Mouse (Mus musculus) midbrain, embryonic 11.5 days (tissue): ENCODE results near the gene Kcnj6. TPM values are rescaled to one million over a fixed set of nuclear protein-coding genes. Genes with fewer than 3 reads are reported as not detected.

ENCODE experiments used
- ATAC-seq: fragments of 200-750 bp; cut with Nextera tagmentation; 2 replicates; pipeline ENCODE4 v1.8.0; 2017; ENCODE audit warnings: moderate TSS enrichment, moderate library complexity; ENCODE audit not compliant: low FRiP score
- DNase-seq: peaks from one replicate; pipeline ENCODE4 v3.0.0; 2015; ENCODE audit warnings: low spot score; ENCODE audit errors: missing footprints
- H3K27ac ChIP-seq: fragments of 300-500 bp; sonication (generic); 2 replicates; pipeline ENCODE4 v1.5.1; 2014; ENCODE audit warnings: low read depth, low read length
- H3K27me3 ChIP-seq: fragments of 300-500 bp; sonication (generic); 2 replicates; pipeline ENCODE4 v1.6.1; 2014; ENCODE audit warnings: mild to moderate bottlenecking, low read length, moderate library complexity, mixed read lengths; ENCODE audit not compliant: control insufficient read depth, insufficient read depth
- H3K36me3 ChIP-seq: fragments of 300-500 bp; sonication (generic); 2 replicates; pipeline ENCODE4 v1.6.1; 2014; ENCODE audit warnings: mild to moderate bottlenecking, low read length, moderate library complexity, mixed read lengths; ENCODE audit not compliant: control insufficient read depth, insufficient read depth
- H3K4me1 ChIP-seq: fragments of 300-500 bp; sonication (generic); 2 replicates; pipeline ENCODE4 v1.6.1; 2014; ENCODE audit warnings: low read length; ENCODE audit not compliant: control insufficient read depth, insufficient read depth
- H3K4me2 ChIP-seq: fragments of 300-500 bp; sonication (generic); 2 replicates; pipeline ENCODE4 v1.6.1; 2014; ENCODE audit warnings: mild to moderate bottlenecking, moderate library complexity
- H3K4me3 ChIP-seq: fragments of 300-500 bp; sonication (generic); 2 replicates; pipeline ENCODE4 v1.5.1; 2014; ENCODE audit warnings: low read depth, low read length
- H3K9ac ChIP-seq: fragments of 300-500 bp; sonication (generic); 2 replicates; pipeline ENCODE4 v1.6.1; 2014; ENCODE audit warnings: low read length
- H3K9me3 ChIP-seq: fragments of 300-500 bp; sonication (generic); 2 replicates; pipeline ENCODE4 v1.6.1; 2016; ENCODE audit warnings: low read length; ENCODE audit not compliant: control insufficient read depth
- WGBS: fragments of 180-500 bp; shearing (Covaris S2); extraction: QIAGEN DNeasy Blood & Tissue Kit; methylation state at CpG from one replicate; pipeline ENCODE4 v1.1.7; 2014; 5-methylcytosine and 5-hydroxymethylcytosine counted together
- polyA plus RNA-seq: library from polyadenylated mRNA; unstranded; fragments of >200 nt; fragmentation: Nextera tagmentation; extraction: Ambion mirVana; gene quantifications from 2 replicates; pipeline ENCODE4 v1.2.1, GENCODE M21; 2014

Gene Kcnj6
- polyA plus RNA-seq, 1 experiment from 2014 or later: 0.15 TPM

- no peak overlapping the region for H3K27ac ChIP-seq
- no peak overlapping the region for H3K4me2 ChIP-seq
- H3K4me3 ChIP-seq: no peak overlapping the region
- H3K4me1 ChIP-seq: no peaks in the 10 kb centered on the region
- no peaks in the 10 kb centered on the region for H3K9me3 ChIP-seq
- no peak overlapping the region for H3K9ac ChIP-seq
- no peak for DNase-seq
- H3K27me3 ChIP-seq: no peaks in the 10 kb centered on the region
- ATAC-seq: no peak
- H3K36me3 ChIP-seq: no peaks in the 10 kb centered on the region
- 93% methylated on average over 6 of the region's 6 CpGs for WGBS
Measured at GRCm38 (mm10) chr16:94898832-94899231, 98.7 kb downstream of the Kcnj6 start.

GRCm38 (mm10) chr16:94892162-94892650 lies 105.3 kb downstream of the Kcnj6 start:
- 89% methylated on average over 4 of the region's 4 CpGs for WGBS
- no peaks in the 10 kb centered on the region for H3K4me1 ChIP-seq
- H3K27me3 ChIP-seq: no peaks in the 10 kb centered on the region
- H3K36me3 ChIP-seq: no peaks in the 10 kb centered on the region
- ATAC-seq: no peak
- H3K9ac ChIP-seq: no peak overlapping the region
- H3K9me3 ChIP-seq: no peaks in the 10 kb centered on the region
- H3K4me3 ChIP-seq: no peak overlapping the region
- no peak overlapping the region for H3K4me2 ChIP-seq
- DNase-seq: no peak
- no peak overlapping the region for H3K27ac ChIP-seq

- Histone ChIP-seq H3K4me3 (no peak overlapping the region), H3K27ac (no peak overlapping the region), H3K4me1 (no peaks in the 10 kb centered on the region), H3K27me3 (no peaks in the 10 kb centered on the region), H3K36me3 (no peaks in the 10 kb centered on the region), H3K9me3 (no peaks in the 10 kb centered on the region), H3K4me2 (no peak overlapping the region), H3K9ac (no peak overlapping the region)
- ATAC-seq (no peak), DNase-seq (peak; percentile 54)
- WGBS: 87% methylated on average over 6 of the region's 6 CpGs
Measured at GRCm38 (mm10) chr16:94890581-94890980, 106.9 kb downstream of the Kcnj6 start.

- ATAC-seq (no peak), DNase-seq (no peak)
- H3K4me3 ChIP-seq: no peak overlapping the region
- no peaks in the 10 kb centered on the region for H3K4me1 ChIP-seq
- no peaks in the 10 kb centered on the region for H3K27me3 ChIP-seq
- no peaks in the 10 kb centered on the region for H3K9me3 ChIP-seq
- WGBS: 93% methylated on average over 2 of the region's 2 CpGs
- H3K4me2 ChIP-seq: no peak overlapping the region
- no peaks in the 10 kb centered on the region for H3K36me3 ChIP-seq
- no peak overlapping the region for H3K9ac ChIP-seq
- H3K27ac ChIP-seq: no peak overlapping the region
Measured at GRCm38 (mm10) chr16:94890056-94890455, 107.4 kb downstream of the Kcnj6 start.

- H3K9me3 ChIP-seq: no peaks in the 10 kb centered on the region
- no peak overlapping the region for H3K4me2 ChIP-seq
- 51% methylated on average over 11 of the region's 11 CpGs for WGBS
- DNase-seq: no peak
- H3K4me1 ChIP-seq: no peaks in the 10 kb centered on the region
- no peak overlapping the region for H3K4me3 ChIP-seq
- H3K36me3 ChIP-seq: no peaks in the 10 kb centered on the region
- H3K27me3 ChIP-seq: no peaks in the 10 kb centered on the region; the same call in 1 of the 2 replicates
- no peak overlapping the region for H3K9ac ChIP-seq
- ATAC-seq: no peak
- no peak overlapping the region for H3K27ac ChIP-seq
Measured at GRCm38 (mm10) chr16:94888554-94888953, 108.9 kb downstream of the Kcnj6 start.

GRCm38 (mm10) chr16:94886398-94886797 lies 111.1 kb downstream of the Kcnj6 start:
- H3K4me2 ChIP-seq: no peak overlapping the region
- no peak overlapping the region for H3K27ac ChIP-seq
- no peaks in the 10 kb centered on the region; the same call in 1 of the 2 replicates for H3K27me3 ChIP-seq
- 80% methylated on average over 7 of the region's 7 CpGs for WGBS
- H3K36me3 ChIP-seq: no peaks in the 10 kb centered on the region
- H3K4me1 ChIP-seq: no peaks in the 10 kb centered on the region
- H3K4me3 ChIP-seq: no peak overlapping the region
- H3K9me3 ChIP-seq: no peaks in the 10 kb centered on the region
- no peak for ATAC-seq
- DNase-seq: no peak
- H3K9ac ChIP-seq: no peak overlapping the region

- Histone ChIP-seq H3K27me3 (no peaks in the 10 kb centered on the region; the same call in 1 of the 2 replicates), H3K4me2 (no peak overlapping the region), H3K9ac (no peak overlapping the region), H3K9me3 (no peaks in the 10 kb centered on the region), H3K27ac (no peak overlapping the region), H3K36me3 (no peaks in the 10 kb centered on the region), H3K4me1 (no peaks in the 10 kb centered on the region), H3K4me3 (no peak overlapping the region)
- ATAC-seq: no peak
- DNase-seq: no peak
- WGBS: 78% methylated on average over 7 of the region's 7 CpGs
Measured at GRCm38 (mm10) chr16:94885062-94885461, 112.4 kb downstream of the Kcnj6 start.

- no peaks in the 10 kb centered on the region for H3K4me1 ChIP-seq
- WGBS: 71% methylated on average over 3 of the region's 3 CpGs
- no peaks in the 10 kb centered on the region; the same call in 1 of the 2 replicates for H3K27me3 ChIP-seq
- H3K36me3 ChIP-seq: no peaks in the 10 kb centered on the region
- no peak overlapping the region for H3K4me2 ChIP-seq
- H3K4me3 ChIP-seq: no peak overlapping the region
- no peak overlapping the region for H3K9ac ChIP-seq
- no peak for DNase-seq
- H3K9me3 ChIP-seq: no peaks in the 10 kb centered on the region
- no peak overlapping the region for H3K27ac ChIP-seq
- no peak for ATAC-seq
Measured at GRCm38 (mm10) chr16:94883909-94884308, 113.6 kb downstream of the Kcnj6 start.

- Histone ChIP-seq H3K9me3 (no peaks in the 10 kb centered on the region), H3K27ac (no peak overlapping the region), H3K27me3 (no peaks in the 10 kb centered on the region; the same call in 1 of the 2 replicates), H3K4me3 (no peak overlapping the region), H3K4me1 (no peaks in the 10 kb centered on the region), H3K36me3 (no peaks in the 10 kb centered on the region), H3K9ac (no peak overlapping the region), H3K4me2 (no peak overlapping the region)
- ATAC-seq (no peak), DNase-seq (no peak)
- 90% methylated on average over 8 of the region's 8 CpGs for WGBS
Measured at GRCm38 (mm10) chr16:94883196-94883595, 114.3 kb downstream of the Kcnj6 start.
